Mouse (Mus musculus): ENCODE data around the gene Upf1.

The Upf1 gene

GRCm38 (mm10) chr8:70353194-70353817 lies at the start of gene Upf1:
Gene Upf1 (minus strand): TSS chr8:70353278.
- DNase-seq (ENCODE audit: low spot score): peak; percentile 99

- no peak for DNase-seq (ENCODE audit: low spot score)
These were observed 44.8 kb upstream of the Upf1 start for GRCm38 (mm10) chr8:70397611-70398563.

GRCm38 (mm10) chr8:70396184-70396583 lies 43.1 kb upstream of the Upf1 start:
- no peak for DNase-seq (ENCODE audit: low spot score)

- DNase-seq (ENCODE audit: low spot score): no peak
These were observed 42.6 kb upstream of the Upf1 start for GRCm38 (mm10) chr8:70395649-70396048.

- no peak for DNase-seq (ENCODE audit: low spot score)
These were observed 41.4 kb upstream of the Upf1 start for GRCm38 (mm10) chr8:70394269-70394998.

- no peak for DNase-seq (ENCODE audit: low spot score)
These were observed 40.0 kb upstream of the Upf1 start for GRCm38 (mm10) chr8:70393087-70393486.

GRCm38 (mm10) chr8:70389678-70390077 lies 36.6 kb upstream of the Upf1 start:
- no peak for DNase-seq (ENCODE audit: low spot score)

- DNase-seq (ENCODE audit: low spot score): peak; percentile 66
These were observed 30.2 kb upstream of the Upf1 start for GRCm38 (mm10) chr8:70383287-70383686.

- no peak for DNase-seq (ENCODE audit: low spot score)
These were observed 27.0 kb upstream of the Upf1 start for GRCm38 (mm10) chr8:70380069-70380468.

- DNase-seq (ENCODE audit: low spot score): no peak
These were observed 24.0 kb upstream of the Upf1 start for GRCm38 (mm10) chr8:70377049-70377448.

- no peak for DNase-seq (ENCODE audit: low spot score)
These were observed 23.2 kb upstream of the Upf1 start for GRCm38 (mm10) chr8:70376275-70376741.

GRCm38 (mm10) chr8:70375212-70375859 lies 22.3 kb upstream of the Upf1 start:
- DNase-seq (ENCODE audit: low spot score): no peak

- DNase-seq (ENCODE audit: low spot score): peak; percentile 86
These were observed 21.3 kb upstream of the Upf1 start for GRCm38 (mm10) chr8:70374318-70374927.

- DNase-seq (ENCODE audit: low spot score): no peak
These were observed 20.6 kb upstream of the Upf1 start, which contains the start of gene Comp for GRCm38 (mm10) chr8:70373397-70374317. Gene Comp (plus strand): TSS chr8:70373558.

GRCm38 (mm10) chr8:70371951-70372350 lies 18.9 kb upstream of the Upf1 start:
- no peak for DNase-seq (ENCODE audit: low spot score)

GRCm38 (mm10) chr8:70370476-70370875 lies 17.4 kb upstream of the Upf1 start:
- DNase-seq (ENCODE audit: low spot score): no peak

GRCm38 (mm10) chr8:70366588-70366987 lies 13.5 kb upstream of the Upf1 start:
- no peak for DNase-seq (ENCODE audit: low spot score)

GRCm38 (mm10) chr8:70364066-70364465 lies 11.0 kb upstream of the Upf1 start:
- no peak for DNase-seq (ENCODE audit: low spot score)

GRCm38 (mm10) chr8:70361484-70362032 lies 8.5 kb upstream of the Upf1 start:
- no peak for DNase-seq (ENCODE audit: low spot score)

GRCm38 (mm10) chr8:70360769-70361168 lies 7.7 kb upstream of the Upf1 start:
- no peak for DNase-seq (ENCODE audit: low spot score)
